Mouse (Mus musculus) lung, postnatal 10 days (tissue): ENCODE results near the gene Klc4.

Experiments used
- DNase-seq: peaks from one replicate; pipeline ENCODE4 v3.0.0; 2021

Gene Klc4

GRCm38 (mm10) chr17:46619683-46620357 lies 26.0 kb downstream of the Klc4 start:
- no peak for DNase-seq

- peak; percentile 32 for DNase-seq
These were observed 26.8 kb downstream of the Klc4 start for GRCm38 (mm10) chr17:46618769-46619682.

- DNase-seq, result no peak
These were observed 27.4 kb downstream of the Klc4 start for GRCm38 (mm10) chr17:46618394-46618768.

GRCm38 (mm10) chr17:46617799-46618198 lies 28.0 kb downstream of the Klc4 start:
- no peak for DNase-seq

- DNase-seq, result no peak
These were observed 32.6 kb downstream of the Klc4 start for GRCm38 (mm10) chr17:46613229-46613628.

GRCm38 (mm10) chr17:46612820-46613219 lies 33.0 kb downstream of the Klc4 start:
- DNase-seq, result peak; percentile 48

- no peak for DNase-seq
These were observed 33.6 kb downstream of the Klc4 start for GRCm38 (mm10) chr17:46612189-46612588.

GRCm38 (mm10) chr17:46611316-46611715 lies 34.5 kb downstream of the Klc4 start:
- no peak for DNase-seq

- peak; percentile 83 for DNase-seq
These were observed 35.9 kb downstream of the Klc4 start for GRCm38 (mm10) chr17:46609721-46610514.

GRCm38 (mm10) chr17:46605987-46606386 lies 39.8 kb downstream of the Klc4 start:
- DNase-seq, result peak; percentile 57

- DNase-seq, result no peak
These were observed 40.7 kb downstream of the Klc4 start for GRCm38 (mm10) chr17:46605126-46605525.

- DNase-seq, result no peak
These were observed 42.6 kb downstream of the Klc4 start for GRCm38 (mm10) chr17:46603229-46603628.

GRCm38 (mm10) chr17:46602212-46602611 lies 43.6 kb downstream of the Klc4 start:
- peak; percentile 79 for DNase-seq

GRCm38 (mm10) chr17:46600569-46600968 lies 45.3 kb downstream of the Klc4 start:
- DNase-seq, result no peak

- no peak for DNase-seq
These were observed 46.9 kb downstream of the Klc4 start for GRCm38 (mm10) chr17:46598963-46599362.

- DNase-seq, result no peak
These were observed 47.9 kb downstream of the Klc4 start for GRCm38 (mm10) chr17:46597956-46598355.

- no peak for DNase-seq
These were observed 50.5 kb downstream of the Klc4 start for GRCm38 (mm10) chr17:46595336-46595735.

GRCm38 (mm10) chr17:46594606-46595005 lies 51.2 kb downstream of the Klc4 start:
- DNase-seq, result no peak

- no peak for DNase-seq
These were observed 52.7 kb downstream of the Klc4 start for GRCm38 (mm10) chr17:46593124-46593523.

GRCm38 (mm10) chr17:46591406-46591805 lies 54.4 kb downstream of the Klc4 start:
- DNase-seq, result peak; percentile 55

- DNase-seq, result no peak
These were observed 55.4 kb downstream of the Klc4 start for GRCm38 (mm10) chr17:46590439-46590838.

- no peak for DNase-seq
These were observed 56.0 kb downstream of the Klc4 start for GRCm38 (mm10) chr17:46589635-46590314.

- DNase-seq, result no peak
These were observed 56.9 kb downstream of the Klc4 start for GRCm38 (mm10) chr17:46588913-46589312.
